Mouse (Mus musculus) neutrophil, adult 5-6 weeks (primary cell): ENCODE measurements around the gene Gm20870. TPM values are rescaled to one million over a fixed set of nuclear protein-coding genes. Genes with fewer than 3 reads are reported as not detected.
"Not testable (repeated sequence)": the region's sequence is repeated elsewhere in the genome, so short reads cannot be mapped to it uniquely, and the experiment has no call there.

Experiments
- ATAC-seq: fragments of 151-379, 151-347 bp; 2 replicates; pipeline ENCODE4 v1.8.0; 2017; ENCODE audit warnings: mild to moderate bottlenecking, moderate TSS enrichment; ENCODE audit not compliant: insufficient number of reproducible peaks, poor library complexity, low FRiP score, severe bottlenecking; ENCODE audit errors: extremely low read depth
- total RNA-seq: library from RNA; stranded (forward); fragments of 200-1000 nt; gene quantifications from 2 replicates; pipeline ENCODE4 v1.2.3, GENCODE M21; 2017

Gm20870 gene
- not detected in 2 replicates for total RNA-seq

DNA sequence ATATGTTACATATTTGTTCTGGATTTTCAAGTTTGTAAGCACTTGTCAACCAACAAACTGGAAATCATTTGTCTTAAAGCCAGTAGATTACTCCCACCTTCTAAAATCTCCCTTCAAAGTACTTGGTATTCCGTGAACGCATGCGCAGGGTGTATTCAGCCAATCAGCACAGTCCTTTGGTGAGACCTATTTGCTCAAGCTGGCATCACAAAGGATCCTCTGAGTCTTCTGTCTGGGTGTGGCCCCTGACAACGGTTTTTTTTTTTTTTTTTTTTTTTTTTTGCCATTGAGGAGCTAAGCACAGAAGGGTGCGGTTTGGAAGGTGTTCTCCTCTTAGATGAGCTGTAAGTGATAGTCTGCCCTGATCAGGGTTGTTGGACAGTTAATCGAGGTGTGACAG, at the start of gene Gm20870:
Gene Gm20870 (plus strand): TSS at position 301 of the 400 bp plus-strand sequence.
- ATAC-seq: not testable (repeated sequence)

Other genes with a start within 250 kb of the Gm20870 start
- gene Gm20869, start 222.6 kb upstream of the Gm20870 start, total RNA-seq: not detected in 2 replicates